Comparison of ENCODE assay signal across 14 mouse cellular contexts in genomic region chr3:86541863-86542397, GRCm38 (mm10). TPM values are rescaled to one million over a fixed set of nuclear protein-coding genes. Genes with fewer than 3 reads are reported as not detected.
DNase-seq lines count a peak whose midpoint lies in the region; ATAC-seq and TF ChIP-seq lines count a peak whose summit lies in the region.
"Had no signal": no experiment of that assay in that cellular context is flagged by ENCODE, and none has a peak within 500 bp of the region (broad histone marks: within the 10 kb centered on the region; RNA-seq: fewer than 3 reads in every experiment).

No protein-coding gene starts in this region.

- H3K36me3 ChIP-seq in embryonic facial prominence, embryonic 10.5 days (replicated peaks), result peaks cover 6% of the 10 kb centered on the region; the same call in 1 of the 2 replicates
- no peaks in the 10 kb centered on the region for H3K36me3 ChIP-seq in hindbrain, embryonic 13.5 days
- H3K36me3 ChIP-seq in limb, embryonic 12.5 days, result no peaks in the 10 kb centered on the region
- H3K36me3 ChIP-seq in midbrain, postnatal 0 days (ENCODE audit: insufficient read depth, low read length), result no peaks in the 10 kb centered on the region
- no peaks in the 10 kb centered on the region for H3K36me3 ChIP-seq in forebrain, embryonic 16.5 days (ENCODE audit: control insufficient read depth, insufficient read depth)
- H3K36me3 ChIP-seq: forebrain, embryonic 12.5 days had no signal

- peak overlapping the region; percentile 78 for H3K27ac ChIP-seq in embryonic facial prominence, embryonic 10.5 days (replicated peaks)
- peak overlapping the region; percentile 91 for H3K27ac ChIP-seq in hindbrain, embryonic 13.5 days
- H3K27ac ChIP-seq in limb, embryonic 12.5 days, result peak overlapping the region; percentile 72; the same call in 1 of the 2 replicates
- H3K27ac ChIP-seq in midbrain, postnatal 0 days (ENCODE audit: low read depth, low read length), result no peak overlapping the region
- H3K27ac ChIP-seq in forebrain, embryonic 16.5 days (ENCODE audit: low read length), result no peak overlapping the region
- H3K27ac ChIP-seq: forebrain, embryonic 12.5 days had no signal

- no peak for DNase-seq in embryonic facial prominence, embryonic 10.5 days (ENCODE audit: low spot score)
- DNase-seq in midbrain, postnatal 0 days (ENCODE audit: low spot score), result no peak
- no peak for DNase-seq in layer of hippocampus, adult 9-10 months (ENCODE audit: low spot score)
- DNase-seq in yolk sac, embryonic 10.5 days (ENCODE audit: low spot score), result no peak
- DNase-seq: cerebellum, adult 11-12 months; gastrocnemius, postnatal 10 days; kidney, postnatal 25 days; lung, postnatal 4 days; thymus, adult 2 months had no signal

- no peaks in the 10 kb centered on the region for H3K9me3 ChIP-seq in embryonic facial prominence, embryonic 10.5 days
- H3K9me3 ChIP-seq in hindbrain, embryonic 13.5 days, result no peaks in the 10 kb centered on the region
- no peaks in the 10 kb centered on the region for H3K9me3 ChIP-seq in limb, embryonic 12.5 days
- no peaks in the 10 kb centered on the region for H3K9me3 ChIP-seq in midbrain, postnatal 0 days (ENCODE audit: low read length)
- H3K9me3 ChIP-seq in forebrain, embryonic 16.5 days (ENCODE audit: control insufficient read depth, low read length), result no peaks in the 10 kb centered on the region
- H3K9me3 ChIP-seq: forebrain, embryonic 12.5 days had no signal

- peak overlapping the region; percentile 55 for H3K4me2 ChIP-seq in hindbrain, embryonic 13.5 days
- peak overlapping the region; percentile 57 for H3K4me2 ChIP-seq in limb, embryonic 12.5 days
- peak overlapping the region; percentile 36 for H3K4me2 ChIP-seq in midbrain, postnatal 0 days (ENCODE audit: low read depth, low read length, poor library complexity, severe bottlenecking)
- H3K4me2 ChIP-seq in forebrain, embryonic 16.5 days (ENCODE audit: low read length), result no peak overlapping the region
- H3K4me2 ChIP-seq: forebrain, embryonic 12.5 days; heart, embryonic 11.5 days had no signal

- peak overlapping the region; percentile 74 for H3K9ac ChIP-seq in hindbrain, embryonic 13.5 days
- H3K9ac ChIP-seq in limb, embryonic 12.5 days (replicated peaks), result peak overlapping the region; percentile 23; the same call in 1 of the 2 replicates
- H3K9ac ChIP-seq in midbrain, postnatal 0 days (replicated peaks; ENCODE audit: low read length, poor library complexity, severe bottlenecking), result no peak overlapping the region
- no peak overlapping the region for H3K9ac ChIP-seq in forebrain, embryonic 16.5 days (replicated peaks; ENCODE audit: low read depth, low read length)
- H3K9ac ChIP-seq: forebrain, embryonic 12.5 days had no signal

- 37% methylated on average over 1 of the region's 1 CpGs for WGBS in embryonic facial prominence, embryonic 10.5 days
- WGBS in hindbrain, embryonic 13.5 days, result 56% methylated on average over 1 of the region's 1 CpGs
- WGBS in limb, embryonic 12.5 days, result 35% methylated on average over 1 of the region's 1 CpGs
- 34% methylated on average over 1 of the region's 1 CpGs for WGBS in midbrain, postnatal 0 days
- WGBS in forebrain, embryonic 16.5 days, result 69% methylated on average over 1 of the region's 1 CpGs

- H3K4me1 ChIP-seq in embryonic facial prominence, embryonic 10.5 days, result peaks cover 53% of the 10 kb centered on the region
- H3K4me1 ChIP-seq in hindbrain, embryonic 13.5 days (replicated peaks), result peaks cover 28% of the 10 kb centered on the region
- H3K4me1 ChIP-seq in limb, embryonic 12.5 days (replicated peaks), result peaks cover 36% of the 10 kb centered on the region
- H3K4me1 ChIP-seq in midbrain, postnatal 0 days (ENCODE audit: insufficient read depth, low read length), result no peaks in the 10 kb centered on the region
- peaks cover 7% of the 10 kb centered on the region for H3K4me1 ChIP-seq in forebrain, embryonic 16.5 days (replicated peaks; ENCODE audit: control insufficient read depth, insufficient read depth, low read length)

- H3K4me3 ChIP-seq in embryonic facial prominence, embryonic 10.5 days, result peak overlapping the region; percentile 83
- peak overlapping the region; percentile 42 for H3K4me3 ChIP-seq in hindbrain, embryonic 13.5 days
- peak overlapping the region; percentile 26 for H3K4me3 ChIP-seq in limb, embryonic 12.5 days (replicated peaks)
- H3K4me3 ChIP-seq in midbrain, postnatal 0 days (ENCODE audit: low read depth, low read length), result peak overlapping the region; percentile 21; the same call in 1 of the 2 replicates
- no peak overlapping the region for H3K4me3 ChIP-seq in forebrain, embryonic 16.5 days (replicated peaks; ENCODE audit: low read length)
- H3K4me3 ChIP-seq: forebrain, embryonic 12.5 days had no signal

- no peak for ATAC-seq in hindbrain, embryonic 13.5 days (ENCODE audit: low FRiP score)
- ATAC-seq in limb, embryonic 12.5 days (ENCODE audit: insufficient number of reproducible peaks, insufficient read depth, low FRiP score, low TSS enrichment, low read depth), result no peak
- ATAC-seq in midbrain, postnatal 0 days (ENCODE audit: low FRiP score), result no peak
- no peak for ATAC-seq in forebrain, embryonic 16.5 days

- TF ChIP-seq CTCF in midbrain, postnatal 0 days (IDR thresholded peaks at IDR 0.05), result no peak

- peaks cover 43% of the 10 kb centered on the region for H3K27me3 ChIP-seq in embryonic facial prominence, embryonic 10.5 days (replicated peaks; ENCODE audit: low read depth, poor library complexity, severe bottlenecking)
- H3K27me3 ChIP-seq in hindbrain, embryonic 13.5 days, result no peaks in the 10 kb centered on the region
- H3K27me3 ChIP-seq in limb, embryonic 12.5 days, result no peaks in the 10 kb centered on the region; the same call in 1 of the 2 replicates
- H3K27me3 ChIP-seq in midbrain, postnatal 0 days (ENCODE audit: insufficient read depth, low read length), result no peaks in the 10 kb centered on the region
- H3K27me3 ChIP-seq in forebrain, embryonic 16.5 days (replicated peaks; ENCODE audit: control insufficient read depth, insufficient read depth, low read length), result peaks cover 44% of the 10 kb centered on the region

RNA-seq across cellular contexts. Expression of gene Mab21l2, which starts 6.5 kb away (rescaled TPM):
- polyA plus RNA-seq in embryonic facial prominence, embryonic 10.5 days (2016; fragmentation: Nextera tagmentation; extraction: Ambion mirVana), result 116 and 134 TPM in 2 replicates
- polyA plus RNA-seq in hindbrain, embryonic 13.5 days (2015; fragmentation: Nextera tagmentation; extraction: Ambion mirVana), result 258 and 288 TPM in 2 replicates
- polyA plus RNA-seq in limb, embryonic 12.5 days (2016; fragmentation: Nextera tagmentation; extraction: Ambion mirVana), result 142 and 172 TPM in 2 replicates
- 41.9 and 45.2 TPM in 2 replicates for total RNA-seq in midbrain, postnatal 0 days (2014; rRNA removed)
- 39.5 and 39.8 TPM in 2 replicates for polyA plus RNA-seq in midbrain, postnatal 0 days (2015; fragmentation: Nextera tagmentation; extraction: Ambion mirVana)
- polyA plus RNA-seq in forebrain, embryonic 16.5 days (2015; fragmentation: Nextera tagmentation; extraction: Ambion mirVana), result 2.0 and 3.0 TPM in 2 replicates

Comparison
In these comparisons a context has a peak if more than half of its experiments do, and no peak if none do; other contexts are left out.
1. H3K27ac ChIP-seq: peak in embryonic facial prominence, embryonic 10.5 days (single experiment), hindbrain, embryonic 13.5 days (single experiment) and limb, embryonic 12.5 days (single experiment); none in midbrain, postnatal 0 days (single experiment) and forebrain, embryonic 16.5 days (single experiment).
2. H3K9ac ChIP-seq: peak in hindbrain, embryonic 13.5 days (single experiment) and limb, embryonic 12.5 days (single experiment); none in midbrain, postnatal 0 days (single experiment) and forebrain, embryonic 16.5 days (single experiment).
3. RNA of gene Mab21l2, which starts 6.5 kb away (polyA plus RNA-seq): 258 to 288 TPM in hindbrain, embryonic 13.5 days, 142 to 172 TPM in limb, embryonic 12.5 days, 116 to 134 TPM in embryonic facial prominence, embryonic 10.5 days and 39.5 to 39.8 TPM in midbrain, postnatal 0 days; 2.0 to 3.0 TPM in forebrain, embryonic 16.5 days; every median in the first group is over 10 times any median in the second.